Mouse (Mus musculus) MEL (cell line): ENCODE data around the gene C2cd4a.

Experiments
- CTCF ChIP-seq, 3 experiments: IDR thresholded peaks in 2 of 3; conservative IDR thresholded peaks in 1 of 3; 2 replicates each; pipeline ENCODE4 v1.5.1; 2011 to 2012; ENCODE audit warnings: low read length in 3 of 3, low read depth in 2 of 3, mild to moderate bottlenecking in 2 of 3, improper control_type of control experiment in 1 of 3, inconsistent platforms in 1 of 3, mixed read lengths in 1 of 3, moderate library complexity in 1 of 3; ENCODE audit not compliant: control insufficient read depth in 1 of 3, insufficient read depth in 1 of 3, poor library complexity in 1 of 3, severe bottlenecking in 1 of 3
- EP300 ChIP-seq, 2 experiments: IDR thresholded peaks; 2 replicates each; pipeline ENCODE4 v1.6.1; 2011; ENCODE audit warnings: improper control_type of control experiment in 2 of 2, low read length in 2 of 2, low read depth in 1 of 2, mild to moderate bottlenecking in 1 of 2
- GATA1 ChIP-seq: IDR thresholded peaks from 2 replicates; pipeline ENCODE4 v1.6.1; 2011; ENCODE audit warnings: low read depth, low read length, improper control_type of control experiment
- HCFC1 ChIP-seq: IDR thresholded peaks from 2 replicates; pipeline ENCODE4 v1.6.1; 2012; ENCODE audit warnings: low read depth, mild to moderate bottlenecking, inconsistent platforms, low read length, improper control_type of control experiment, moderate library complexity
- KAT2A ChIP-seq: conservative IDR thresholded peaks from 2 replicates; pipeline ENCODE4 v1.6.1; 2012; ENCODE audit warnings: low read depth, low read length, improper control_type of control experiment, inconsistent platforms
- POLR2A ChIP-seq, 2 experiments: IDR thresholded peaks; 2 replicates each; pipeline ENCODE4 v1.6.1; 2011 to 2012; ENCODE audit warnings: low read length in 2 of 2, mild to moderate bottlenecking in 2 of 2, control low read depth in 1 of 2, improper control_type of control experiment in 1 of 2, low read depth in 1 of 2, moderate library complexity in 1 of 2; ENCODE audit not compliant: control insufficient read depth in 1 of 2, insufficient read depth in 1 of 2, poor library complexity in 1 of 2
- SMC3 ChIP-seq: IDR thresholded peaks from 2 replicates; pipeline ENCODE4 v1.6.1; 2011; ENCODE audit warnings: low read depth, low read length, improper control_type of control experiment

- no peak for TF ChIP-seq GATA1
- no peak for TF ChIP-seq CTCF (IDR thresholded peaks at IDR 0.05 in 2 of 3, conservative IDR thresholded peaks at IDR 0.05 in 1 of 3; ENCODE audit: control insufficient read depth in 1 of 3, insufficient read depth in 1 of 3, low read depth in 2 of 3, low read length in 3 of 3, poor library complexity in 1 of 3, severe bottlenecking in 1 of 3)
- TF ChIP-seq HCFC1, result no peak
- TF ChIP-seq KAT2A, result no peak
- no peak for TF ChIP-seq EP300 (IDR thresholded peaks at IDR 0.05; ENCODE audit: low read depth in 1 of 2, low read length in 2 of 2)
- TF ChIP-seq POLR2A (IDR thresholded peaks at IDR 0.05; ENCODE audit: control insufficient read depth in 1 of 2, insufficient read depth in 1 of 2, low read depth in 1 of 2, low read length in 2 of 2, poor library complexity in 1 of 2), result no peak
- TF ChIP-seq SMC3, result no peak
These were observed 36.9 kb downstream of the C2cd4a start for GRCm38 (mm10) chr9:67795205-67795675.
